Mouse (Mus musculus) ES-E14 (cell line): ENCODE results near the gene Dennd4a. TPM values are rescaled to one million over a fixed set of nuclear protein-coding genes. Genes with fewer than 3 reads are reported as not detected.

ENCODE experiments used
- DNase-seq: peaks from one replicate; pipeline ENCODE4 v3.0.0-alpha.2; 2013; ENCODE audit warnings: low read depth, low spot score
- H3K27ac ChIP-seq: 2 replicates; pipeline ENCODE4 v1.5.1; 2012; ENCODE audit warnings: low read depth, mild to moderate bottlenecking, low read length, moderate library complexity, mixed read lengths; ENCODE audit not compliant: poor library complexity, insufficient read depth, severe bottlenecking
- H3K36me3 ChIP-seq: 2 replicates; pipeline ENCODE4 v1.6.1; 2012; ENCODE audit warnings: mild to moderate bottlenecking, low read length, moderate library complexity, mixed read lengths; ENCODE audit not compliant: control insufficient read depth, poor library complexity, insufficient read depth, severe bottlenecking
- H3K4me1 ChIP-seq, 2 experiments: fragments of 150-350 bp in 1 of 2; sonication (generic) in 1 of 2; 2 replicates each; pipeline ENCODE4 v1.6.1; 2012; ENCODE audit warnings: low read length in 2 of 2, mild to moderate bottlenecking in 1 of 2, mixed read lengths in 1 of 2; ENCODE audit not compliant: control insufficient read depth in 2 of 2, insufficient read depth in 2 of 2, poor library complexity in 1 of 2
- H3K4me3 ChIP-seq, 2 experiments: fragments of 150-350 bp in 1 of 2; sonication (generic) in 1 of 2; 2 replicates each; pipeline ENCODE4 v1.5.1; 2012; ENCODE audit warnings: low read length in 2 of 2, low read depth in 1 of 2, mild to moderate bottlenecking in 1 of 2, mixed read lengths in 1 of 2; ENCODE audit not compliant: insufficient read depth in 1 of 2, poor library complexity in 1 of 2, severe bottlenecking in 1 of 2
- H3K9ac ChIP-seq: 2 replicates; pipeline ENCODE4 v1.6.1; 2012; ENCODE audit warnings: low read depth, mild to moderate bottlenecking, low read length, mixed read lengths; ENCODE audit not compliant: poor library complexity, insufficient read depth, severe bottlenecking
- H3K9me3 ChIP-seq: fragments of 150-350 bp; sonication (generic); 2 replicates; pipeline ENCODE4 v1.6.1; 2012; ENCODE audit warnings: low read depth, mild to moderate bottlenecking, low read length; ENCODE audit not compliant: control insufficient read depth, insufficient read depth
- CHD2 ChIP-seq: IDR thresholded peaks from 2 replicates; pipeline ENCODE4 v1.6.1; 2014; ENCODE audit warnings: mild to moderate bottlenecking, low read depth, low read length, inconsistent platforms
- HCFC1 ChIP-seq: IDR thresholded peaks from 2 replicates; pipeline ENCODE4 v1.6.1; 2012; ENCODE audit warnings: low read length, inconsistent platforms, borderline replicate concordance; ENCODE audit not compliant: insufficient read depth
- MAFK ChIP-seq: IDR thresholded peaks from 2 replicates; pipeline ENCODE4 v1.6.1; 2014; ENCODE audit warnings: mild to moderate bottlenecking, low read depth, low read length, inconsistent platforms; ENCODE audit not compliant: insufficient read depth
- ZC3H11A ChIP-seq: IDR thresholded peaks from 2 replicates; pipeline ENCODE4 v1.6.1; 2012; ENCODE audit warnings: low read depth, mild to moderate bottlenecking, inconsistent platforms, low read length, borderline replicate concordance
- ZNF384 ChIP-seq: IDR thresholded peaks from 2 replicates; pipeline ENCODE4 v1.6.1; 2012; ENCODE audit warnings: low read depth, low read length, inconsistent platforms
- in situ Hi-C, 2 experiments: fragments of 600-800 bp; cut with MboI; formaldehyde crosslinking; loops; one replicate each; pipeline ENCODE4 v1.15.1; 2025; ENCODE audit warnings: low sequenced_read_pairs in 2 of 2, inconsistent platforms in 1 of 2; ENCODE audit not compliant: unreplicated experiment in 2 of 2
- total RNA-seq: library from RNA; depleted of rRNA; stranded (reverse); fragments of 300-350 nt; gene quantifications from 2 replicates; pipeline ENCODE4 v1.2.3, GENCODE M21; 2012

Gene Dennd4a
- total RNA-seq, 1 experiment: 3.7 TPM

DNA sequence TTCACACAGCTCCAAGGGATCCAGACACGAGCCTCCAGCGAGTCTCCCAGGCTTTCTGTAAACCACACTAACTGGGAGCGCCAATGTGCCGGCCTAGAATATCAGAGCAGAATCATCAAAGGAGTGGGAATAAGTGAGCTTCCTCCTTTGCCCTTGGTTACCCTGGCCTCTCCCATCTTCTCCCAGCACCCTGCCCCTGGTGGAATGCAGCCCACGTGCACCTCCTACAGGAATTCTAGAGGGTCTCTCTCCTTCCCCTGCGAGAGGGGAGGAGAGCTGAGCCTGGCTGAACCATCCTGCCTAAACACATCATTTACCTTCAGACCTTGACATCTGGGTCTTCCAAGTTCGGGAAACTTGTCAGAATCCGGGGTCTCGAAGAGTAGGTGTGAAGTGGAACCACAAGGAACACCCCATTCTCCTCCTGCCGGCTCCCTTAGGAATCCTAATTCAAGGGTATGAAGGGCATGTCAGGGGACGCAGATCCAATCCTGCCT, 140.1 kb downstream of the Dennd4a start, which contains the start of gene Slc24a1:
TSS of gene Slc24a1 (minus strand) at position 447 of the 497 bp plus-strand sequence.
- TF ChIP-seq CHD2: no peak
- no peak for TF ChIP-seq MAFK
- TF ChIP-seq ZNF384: no peak
- TF ChIP-seq ZC3H11A: no peak
- TF ChIP-seq HCFC1: no peak
- in situ Hi-C loops: no loop called here

DNA sequence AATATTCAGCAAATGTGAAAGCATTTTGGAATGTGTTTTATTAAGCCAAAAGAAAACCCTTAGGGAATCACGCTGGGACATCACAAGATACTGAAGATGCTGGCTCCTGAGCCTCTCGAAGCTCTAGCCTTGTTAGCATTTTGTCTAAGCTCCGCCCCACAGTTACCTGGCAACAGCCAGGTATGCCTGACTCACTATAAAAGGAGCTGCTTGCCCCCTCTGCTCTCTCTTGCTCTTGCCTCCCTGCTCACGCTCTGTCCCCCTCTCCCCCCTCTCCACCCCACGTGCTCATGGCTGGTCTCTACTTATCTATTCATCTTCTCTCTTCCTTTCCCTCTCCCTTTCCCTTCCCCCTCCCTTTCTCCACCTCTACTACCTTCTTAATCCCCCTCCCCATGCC, 140.9 kb downstream of the Dennd4a start:
- H3K36me3 ChIP-seq: no peaks in the 10 kb centered on the region
- in situ Hi-C loops: no loop called here
- DNase-seq: no peak
- H3K9me3 ChIP-seq: no peaks in the 10 kb centered on the region
- no peak overlapping the region for H3K27ac ChIP-seq
- TF ChIP-seq MAFK (no peak), HCFC1 (no peak)
- H3K4me3 ChIP-seq: no peak overlapping the region
- 0 out of 4 replicates have a peak, but pooled peaks cover 2 to 4% of the 10 kb centered on the region in 2 experiments for H3K4me1 ChIP-seq
- no peak overlapping the region for H3K9ac ChIP-seq

More for the DNA sequence above, 140.1 kb downstream of the Dennd4a start, which contains the start of gene Slc24a1:
- no peaks in the 10 kb centered on the region for H3K36me3 ChIP-seq
- 0 out of 4 replicates have a peak, but pooled peaks cover 0 to 4% of the 10 kb centered on the region in 2 experiments for H3K4me1 ChIP-seq
- no peak within 1 kb of the TSS for H3K27ac ChIP-seq
- H3K9me3 ChIP-seq: no peaks in the 10 kb centered on the region
- DNase-seq: no peak
- H3K9ac ChIP-seq: no peak within 1 kb of the TSS
- no peak within 1 kb of the TSS for H3K4me3 ChIP-seq

DNA sequence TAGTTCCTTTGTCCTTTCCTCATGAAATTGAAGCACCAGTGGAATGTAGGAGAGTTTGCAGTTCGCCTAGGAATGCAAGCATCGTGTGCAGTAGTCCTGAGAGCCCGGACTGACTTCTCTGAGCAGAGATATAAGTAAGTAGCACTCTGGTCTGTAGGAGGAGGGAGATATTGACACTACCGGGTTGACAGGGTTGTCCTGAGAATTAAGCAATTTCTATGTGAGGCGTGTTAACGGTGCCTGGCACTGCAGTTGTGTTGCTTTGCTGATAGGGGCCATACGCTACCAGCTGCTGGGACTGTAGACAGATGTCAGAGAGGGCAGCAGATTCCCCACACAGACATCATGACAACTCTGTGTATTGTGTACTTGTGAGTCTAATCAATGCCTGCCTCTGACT, 142.1 kb downstream of the Dennd4a start:
- H3K36me3 ChIP-seq: no peaks in the 10 kb centered on the region
- no peak for DNase-seq
- in situ Hi-C loops: no loop called here
- no peak overlapping the region for H3K9ac ChIP-seq
- no peak overlapping the region for H3K27ac ChIP-seq
- no peak overlapping the region for H3K4me3 ChIP-seq
- H3K9me3 ChIP-seq: no peaks in the 10 kb centered on the region
- TF ChIP-seq MAFK: no peak
- TF ChIP-seq ZNF384: no peak
- TF ChIP-seq HCFC1: no peak
- no peak for TF ChIP-seq ZC3H11A
- TF ChIP-seq CHD2: no peak
- H3K4me1 ChIP-seq: 0 out of 4 replicates have a peak, but pooled peaks cover 2 to 3% of the 10 kb centered on the region in 2 experiments

DNA sequence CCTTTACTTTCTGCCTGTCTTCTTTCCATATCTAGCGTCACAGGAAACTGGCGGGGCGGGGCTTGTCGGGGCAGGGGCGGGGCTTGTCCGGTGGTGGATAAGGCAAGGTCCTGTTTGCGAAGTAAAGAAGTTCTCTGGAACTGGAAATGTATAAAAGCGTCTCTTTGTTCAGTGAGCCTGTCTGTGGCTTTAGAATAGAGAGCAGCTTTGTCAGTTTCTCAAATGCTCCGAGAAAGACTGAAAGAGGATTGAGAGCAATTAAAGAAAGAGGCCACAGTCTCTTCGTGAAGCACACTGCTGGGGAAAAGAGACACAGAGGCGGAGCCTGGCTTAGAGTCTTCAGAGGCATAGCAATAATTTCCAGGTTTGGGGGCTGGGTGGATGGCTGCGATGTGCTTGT, 145.2 kb downstream of the Dennd4a start:
- no peaks in the 10 kb centered on the region for H3K9me3 ChIP-seq
- in situ Hi-C loops: no loop called here
- no peaks in the 10 kb centered on the region for H3K36me3 ChIP-seq
- TF ChIP-seq HCFC1: no peak
- no peak for TF ChIP-seq MAFK
- TF ChIP-seq ZNF384: no peak
- TF ChIP-seq CHD2: no peak
- TF ChIP-seq ZC3H11A: no peak
- H3K4me3 ChIP-seq: peak overlapping the region in 1 of 2 experiments; percentile 58; a peak in 2 of 4 replicates
- DNase-seq: peak; percentile 43
- peaks cover 2% of the 10 kb centered on the region in 2 experiments; a peak in 1 of 4 replicates for H3K4me1 ChIP-seq
- H3K27ac ChIP-seq: no peak overlapping the region
- no peak overlapping the region for H3K9ac ChIP-seq
